Mouse (Mus musculus): ENCODE data around the gene Sptb.

Gene Sptb

DNA sequence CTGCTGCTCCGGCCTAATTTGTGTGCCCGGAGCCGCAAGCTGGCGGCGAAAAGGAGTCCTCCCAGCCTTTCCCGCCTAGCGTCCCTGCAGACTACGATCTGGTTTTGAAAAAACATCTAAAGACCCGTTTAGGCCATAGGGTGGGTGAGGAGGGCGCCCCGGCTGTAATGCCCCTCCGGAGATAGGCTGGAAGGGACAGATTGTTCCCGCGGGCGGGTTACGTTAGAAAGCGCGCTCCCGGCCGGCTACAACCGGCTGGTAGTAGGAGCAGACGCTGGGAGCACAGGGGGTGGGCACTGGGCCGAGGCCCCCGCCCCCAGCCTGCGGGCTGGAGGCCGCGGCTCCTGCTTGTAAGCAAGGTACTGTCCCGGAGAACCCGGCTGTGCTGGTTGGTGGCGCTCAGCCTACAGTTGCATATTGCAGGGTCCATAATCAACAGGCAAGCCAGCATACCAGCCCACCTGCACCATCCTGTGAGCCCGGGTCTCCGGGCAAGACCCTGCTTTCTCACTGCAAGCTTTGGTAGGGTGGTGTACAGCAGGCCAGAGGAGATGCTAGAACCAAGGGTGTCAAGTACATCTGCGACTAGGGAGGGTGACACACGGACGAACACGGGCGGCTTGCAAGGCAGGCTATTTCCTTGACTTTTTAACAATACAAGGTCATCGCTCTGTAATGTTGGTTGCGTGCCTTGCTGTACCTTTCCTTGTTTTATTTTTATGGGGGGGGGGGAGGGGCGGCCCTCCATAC lies at the start of gene Sptb:
Gene Sptb (minus strand): TSS at position 197 of the 750 bp plus-strand sequence.
- Histone ChIP-seq H3K36me3 (ENCODE audit: control insufficient read depth, insufficient read depth, low read length, poor library complexity, severe bottlenecking) (no peaks in the 10 kb centered on the region), H3K27me3 (ENCODE audit: control insufficient read depth, insufficient read depth, low read length, poor library complexity, severe bottlenecking) (peaks cover 3% of the 10 kb centered on the region)
- DNase-seq (ENCODE audit: low read depth, low spot score), result peak; percentile 19

DNA sequence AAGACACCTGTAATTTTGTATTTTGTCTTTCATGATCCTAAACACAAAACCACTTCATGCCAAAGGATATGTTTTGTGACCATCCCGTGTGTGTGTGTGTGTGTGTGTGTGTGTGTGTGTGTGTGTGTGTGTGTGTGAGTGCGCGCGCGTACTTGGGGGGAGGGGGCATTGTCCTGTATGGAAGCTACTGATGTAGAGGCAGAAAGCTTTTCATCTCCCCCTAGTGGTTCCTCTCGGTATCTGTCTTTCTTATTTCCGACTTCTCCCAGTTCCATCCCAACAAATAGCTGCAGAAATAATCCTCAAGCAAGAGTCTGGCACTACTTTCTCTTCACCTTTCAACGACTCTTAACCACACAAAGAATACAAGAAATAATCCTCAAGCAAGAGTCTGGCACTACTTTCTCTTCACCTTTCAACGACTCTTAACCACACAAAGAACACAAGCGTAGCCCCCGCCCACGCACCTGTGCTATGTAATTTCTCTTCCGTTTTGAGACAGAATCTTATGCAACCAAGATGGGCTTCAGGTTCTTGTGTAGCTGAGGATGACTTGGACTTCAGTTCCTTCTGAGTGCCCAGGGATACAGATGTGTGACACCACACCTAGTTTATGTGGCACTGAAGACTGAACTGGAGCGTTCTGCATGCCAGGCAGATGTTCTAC lies 42.4 kb upstream of the Sptb start:
- DNase-seq (ENCODE audit: low read depth, low spot score), result peak; percentile 72
- Histone ChIP-seq H3K27me3 (ENCODE audit: control insufficient read depth, insufficient read depth, low read length, poor library complexity, severe bottlenecking) (no peaks in the 10 kb centered on the region), H3K36me3 (ENCODE audit: control insufficient read depth, insufficient read depth, low read length, poor library complexity, severe bottlenecking) (no peaks in the 10 kb centered on the region)

DNA sequence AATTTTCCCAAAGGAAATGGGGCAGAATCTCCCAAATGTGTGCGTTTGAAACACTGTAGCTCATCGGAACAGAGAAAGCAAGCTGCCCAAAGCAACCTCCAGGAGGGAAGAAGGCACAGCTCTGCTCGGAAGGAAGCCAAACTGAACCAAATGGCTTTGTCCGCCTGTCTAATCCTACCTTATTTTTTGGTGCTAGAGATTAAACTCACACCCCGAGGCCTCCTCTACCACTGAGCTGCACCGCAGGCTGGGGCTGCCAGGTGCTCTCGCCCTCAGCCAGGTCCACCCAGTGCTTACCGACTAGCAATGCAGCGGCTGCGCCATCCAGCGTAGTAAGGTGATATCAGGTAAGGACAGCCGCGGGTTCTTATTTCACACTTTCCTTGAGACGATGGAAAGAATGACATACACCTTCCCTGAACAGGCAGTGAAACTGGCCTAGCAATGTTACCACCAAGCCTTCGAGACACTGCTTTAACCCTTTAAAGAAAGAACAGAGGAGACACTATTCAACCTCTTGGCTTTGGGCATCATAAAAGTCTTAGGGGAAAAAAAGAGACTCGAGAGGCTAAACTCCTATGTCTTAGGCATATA lies 40.6 kb upstream of the Sptb start:
- H3K36me3 ChIP-seq (ENCODE audit: control insufficient read depth, insufficient read depth, low read length, poor library complexity, severe bottlenecking), result no peaks in the 10 kb centered on the region
- DNase-seq (ENCODE audit: low read depth, low spot score), result no peak
- H3K27me3 ChIP-seq (ENCODE audit: control insufficient read depth, insufficient read depth, low read length, poor library complexity, severe bottlenecking), result no peaks in the 10 kb centered on the region

DNA sequence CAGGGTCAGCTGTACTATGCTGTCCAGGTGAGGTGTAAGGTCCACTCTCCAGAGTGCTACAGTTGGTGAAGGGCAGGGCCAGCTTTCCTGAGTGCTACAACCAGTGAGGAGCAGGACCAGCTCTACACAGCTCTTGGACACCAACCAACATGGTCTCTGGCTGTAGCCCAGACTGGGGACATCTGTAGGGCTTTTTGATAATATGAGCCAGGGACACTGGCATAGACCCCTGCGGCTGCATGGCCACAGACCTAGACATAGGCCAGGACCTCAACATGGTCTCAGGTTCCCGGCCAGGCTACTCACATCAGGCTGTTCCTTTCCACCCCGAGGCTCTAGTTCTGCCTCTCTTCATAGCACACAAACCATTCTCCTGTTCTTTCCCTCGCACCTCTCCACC lies 17.6 kb upstream of the Sptb start:
- no peaks in the 10 kb centered on the region for H3K36me3 ChIP-seq (ENCODE audit: control insufficient read depth, insufficient read depth, low read length, poor library complexity, severe bottlenecking)
- no peaks in the 10 kb centered on the region for H3K27me3 ChIP-seq (ENCODE audit: control insufficient read depth, insufficient read depth, low read length, poor library complexity, severe bottlenecking)
- no peak for DNase-seq (ENCODE audit: low read depth, low spot score)

DNA sequence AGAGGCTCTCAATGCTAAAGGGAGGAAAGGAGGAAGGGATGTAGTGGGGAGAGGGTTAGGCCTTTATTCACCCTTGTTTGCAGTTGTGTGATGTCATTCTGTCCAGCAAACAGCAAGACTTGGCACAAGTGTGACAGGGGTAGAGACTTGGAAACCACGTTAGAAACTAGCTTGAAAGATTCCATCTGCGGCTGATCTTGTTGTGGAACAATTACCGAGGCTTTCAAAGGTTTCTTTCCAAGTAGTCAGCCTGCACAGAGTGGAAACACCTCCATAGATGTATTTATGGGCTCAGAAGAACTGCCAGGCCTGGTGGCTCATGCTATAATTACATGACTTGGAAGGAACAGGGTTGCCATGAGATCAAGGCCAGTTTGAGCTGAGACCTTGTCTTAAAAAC lies 11.7 kb upstream of the Sptb start:
- Histone ChIP-seq H3K36me3 (ENCODE audit: control insufficient read depth, insufficient read depth, low read length, poor library complexity, severe bottlenecking) (no peaks in the 10 kb centered on the region), H3K27me3 (ENCODE audit: control insufficient read depth, insufficient read depth, low read length, poor library complexity, severe bottlenecking) (no peaks in the 10 kb centered on the region; the same call in 1 of the 2 replicates)
- no peak for DNase-seq (ENCODE audit: low read depth, low spot score)

DNA sequence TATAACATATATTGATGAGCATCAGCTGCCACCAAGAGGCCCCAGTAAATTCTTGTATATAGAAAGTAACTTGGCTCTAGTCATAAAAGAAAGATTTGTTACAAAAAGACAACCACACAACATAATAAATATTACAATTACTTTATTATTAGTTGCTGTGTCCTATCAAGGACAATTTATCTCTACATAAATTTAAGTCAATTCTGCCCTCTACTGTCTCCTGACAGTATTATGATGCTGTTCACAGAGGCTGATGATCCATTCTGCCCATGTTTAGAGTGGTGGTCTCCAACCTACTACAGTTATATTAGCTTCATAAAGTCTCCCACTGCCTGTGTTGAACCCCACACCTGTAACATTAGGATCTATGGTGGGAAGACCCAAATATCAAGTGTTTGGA lies 10.2 kb upstream of the Sptb start:
- Histone ChIP-seq H3K27me3 (ENCODE audit: control insufficient read depth, insufficient read depth, low read length, poor library complexity, severe bottlenecking) (no peaks in the 10 kb centered on the region; the same call in 1 of the 2 replicates), H3K36me3 (ENCODE audit: control insufficient read depth, insufficient read depth, low read length, poor library complexity, severe bottlenecking) (no peaks in the 10 kb centered on the region)
- no peak for DNase-seq (ENCODE audit: low read depth, low spot score)

DNA sequence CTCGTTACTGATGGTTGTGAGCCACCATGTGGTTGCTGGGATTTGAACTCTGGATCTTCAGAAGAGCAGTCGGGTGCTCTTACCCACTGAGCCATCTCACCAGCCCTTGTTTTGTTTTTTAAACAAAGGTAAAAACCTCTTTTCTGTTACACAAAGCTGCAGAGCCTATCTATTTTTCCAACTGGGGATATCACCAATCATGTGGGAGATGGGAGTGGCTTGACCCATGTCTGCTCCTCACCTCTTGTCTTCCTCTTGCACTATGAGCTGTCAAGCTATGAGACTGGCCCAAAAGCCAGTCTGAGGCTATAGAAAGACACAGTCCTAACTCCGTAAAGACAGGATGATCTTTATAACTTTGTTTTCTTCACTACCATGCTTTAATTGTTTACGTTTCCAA lies 8.0 kb upstream of the Sptb start:
- H3K27me3 ChIP-seq (ENCODE audit: control insufficient read depth, insufficient read depth, low read length, poor library complexity, severe bottlenecking), result peaks cover 2% of the 10 kb centered on the region
- DNase-seq (ENCODE audit: low read depth, low spot score), result no peak
- H3K36me3 ChIP-seq (ENCODE audit: control insufficient read depth, insufficient read depth, low read length, poor library complexity, severe bottlenecking), result no peaks in the 10 kb centered on the region

DNA sequence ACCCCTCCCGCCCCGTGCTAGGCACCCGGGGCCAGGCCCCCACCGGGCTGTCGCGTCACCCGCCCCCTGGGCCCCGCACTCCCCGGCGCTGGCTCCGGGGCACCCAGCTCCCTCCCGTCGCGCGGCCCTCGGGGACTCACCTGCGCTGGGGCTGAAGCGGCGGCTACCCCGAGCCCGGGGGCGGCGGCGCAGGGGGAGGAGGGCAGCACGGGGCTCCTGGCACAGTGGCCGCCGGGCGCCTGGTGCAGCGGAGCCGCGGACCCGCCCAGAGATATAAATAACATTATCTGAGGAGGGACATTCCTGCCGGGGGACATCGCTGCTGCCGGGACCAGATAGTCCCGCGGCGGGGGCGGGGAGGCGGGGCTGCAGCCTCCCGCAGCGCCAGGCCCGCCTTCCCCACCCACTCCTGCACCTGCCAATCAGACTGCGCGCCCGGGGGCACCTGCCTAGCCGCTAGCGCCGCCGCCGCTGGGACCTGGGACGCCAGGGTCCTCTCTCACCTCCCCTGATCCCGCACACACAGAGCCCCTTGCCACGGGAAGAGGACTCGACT lies 474 bp downstream of the Sptb start:
- peak; percentile 52 for DNase-seq (ENCODE audit: low read depth, low spot score)
- Histone ChIP-seq H3K27me3 (ENCODE audit: control insufficient read depth, insufficient read depth, low read length, poor library complexity, severe bottlenecking) (peaks cover 3% of the 10 kb centered on the region), H3K36me3 (ENCODE audit: control insufficient read depth, insufficient read depth, low read length, poor library complexity, severe bottlenecking) (no peaks in the 10 kb centered on the region)

DNA sequence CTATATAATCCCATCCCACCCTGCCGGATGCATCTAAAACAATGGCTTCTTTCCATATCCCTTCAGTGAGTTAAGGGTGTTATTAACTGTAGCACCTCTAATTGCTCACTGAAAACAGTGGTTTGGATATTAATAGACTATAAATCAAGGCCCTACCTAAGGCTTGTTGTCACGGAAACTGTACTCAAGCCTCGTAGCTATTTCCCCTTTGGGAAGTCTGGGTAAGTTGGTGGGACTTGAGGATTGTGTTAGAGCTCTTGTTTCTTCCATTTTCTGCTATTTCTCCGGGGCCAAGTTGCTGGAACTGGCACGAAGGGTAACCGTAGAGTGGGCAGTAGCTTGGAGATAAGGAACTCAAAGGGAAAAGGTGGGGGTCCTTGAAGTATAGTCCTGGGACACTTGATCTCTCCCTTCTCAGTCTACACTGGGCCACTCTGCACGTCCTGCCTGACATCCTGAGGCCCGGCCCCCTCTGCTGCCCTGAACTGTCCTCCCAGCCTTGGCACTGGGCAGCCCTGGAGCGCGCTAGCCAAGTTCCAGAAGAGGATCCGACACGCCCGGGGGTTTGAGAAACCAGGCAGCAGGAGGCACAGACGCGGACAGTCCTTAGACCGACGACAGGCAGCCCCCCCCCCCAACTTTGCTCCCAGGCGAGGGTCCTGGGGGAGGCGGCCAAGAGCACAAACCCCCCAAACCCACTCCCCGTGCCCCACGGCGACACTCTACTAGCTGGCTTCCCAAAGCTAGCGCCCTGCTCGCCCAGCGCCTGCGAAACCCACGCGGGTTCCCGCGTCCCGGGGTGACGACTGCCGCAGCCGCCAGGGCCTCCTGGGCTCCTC lies 1.2 kb downstream of the Sptb start:
- H3K27me3 ChIP-seq (ENCODE audit: control insufficient read depth, insufficient read depth, low read length, poor library complexity, severe bottlenecking), result peaks cover 3% of the 10 kb centered on the region
- no peaks in the 10 kb centered on the region for H3K36me3 ChIP-seq (ENCODE audit: control insufficient read depth, insufficient read depth, low read length, poor library complexity, severe bottlenecking)
- DNase-seq (ENCODE audit: low read depth, low spot score), result peak; percentile 6

DNA sequence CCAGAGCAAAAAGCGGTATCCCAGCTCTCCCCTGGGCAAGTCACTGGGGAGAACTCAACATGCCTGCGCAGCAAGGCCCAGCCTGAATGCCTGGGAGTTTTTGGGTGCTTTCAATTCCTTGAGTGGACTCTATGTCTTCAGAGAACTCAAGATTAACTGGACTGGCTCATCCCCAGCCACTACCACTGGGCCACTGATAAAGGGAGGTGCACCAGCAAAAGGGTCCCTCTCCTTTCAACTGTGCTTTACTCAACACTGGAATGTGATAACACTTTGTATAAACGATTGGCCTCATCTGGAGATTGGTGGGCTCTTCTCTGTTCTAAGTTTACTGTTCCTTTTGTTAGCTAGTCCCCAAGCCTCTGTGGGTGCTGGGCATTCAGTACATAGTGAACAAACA lies 2.2 kb downstream of the Sptb start:
- DNase-seq (ENCODE audit: low read depth, low spot score), result no peak
- H3K27me3 ChIP-seq (ENCODE audit: control insufficient read depth, insufficient read depth, low read length, poor library complexity, severe bottlenecking), result peaks cover 2% of the 10 kb centered on the region; the same call in 1 of the 2 replicates
- H3K36me3 ChIP-seq (ENCODE audit: control insufficient read depth, insufficient read depth, low read length, poor library complexity, severe bottlenecking), result no peaks in the 10 kb centered on the region

DNA sequence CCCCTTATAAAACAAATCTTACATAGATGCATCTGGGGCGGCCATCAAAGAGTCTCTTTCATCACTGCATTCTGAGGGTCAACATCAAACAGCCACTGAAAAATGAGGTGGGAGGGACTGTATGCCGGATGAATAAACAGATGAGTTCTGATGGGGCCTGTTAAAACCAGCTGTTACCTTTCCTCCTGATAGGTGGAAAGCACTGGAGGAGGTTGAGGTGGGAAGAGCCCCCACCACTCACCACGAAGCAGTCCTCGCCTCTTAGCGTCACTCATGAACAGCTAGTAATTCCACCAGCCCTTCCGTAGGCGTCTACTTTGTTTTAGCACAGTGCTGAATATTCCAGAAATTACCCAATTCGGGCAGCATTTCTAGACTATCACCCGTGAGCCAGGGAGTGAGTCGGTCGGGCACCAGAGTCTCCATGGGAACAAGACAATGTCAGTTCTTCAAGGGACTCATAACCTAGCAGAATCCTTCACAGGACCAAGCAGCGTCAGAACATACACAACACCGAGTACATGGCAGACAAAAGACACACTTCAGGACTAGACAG lies 13.9 kb downstream of the Sptb start:
- no peaks in the 10 kb centered on the region for H3K36me3 ChIP-seq (ENCODE audit: control insufficient read depth, insufficient read depth, low read length, poor library complexity, severe bottlenecking)
- no peak for DNase-seq (ENCODE audit: low read depth, low spot score)
- no peaks in the 10 kb centered on the region for H3K27me3 ChIP-seq (ENCODE audit: control insufficient read depth, insufficient read depth, low read length, poor library complexity, severe bottlenecking)

DNA sequence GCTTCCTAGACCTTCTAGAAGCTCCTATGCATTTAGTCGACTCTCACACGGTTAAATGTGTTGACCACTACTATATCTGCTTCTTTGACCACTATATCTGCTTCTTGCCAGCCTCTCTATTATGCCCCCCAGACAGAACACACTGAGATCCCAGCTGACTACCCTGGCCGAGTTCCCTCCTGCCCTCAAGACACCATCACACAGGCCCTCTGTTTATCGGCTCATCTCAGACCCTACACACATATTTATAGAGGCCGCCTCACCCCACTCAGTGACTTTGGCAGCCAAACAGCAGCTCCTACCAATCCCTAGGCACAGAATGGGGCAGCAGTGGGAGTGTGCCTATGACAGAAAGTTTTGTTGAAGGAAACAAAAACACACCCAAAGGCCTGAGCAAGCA lies 14.6 kb downstream of the Sptb start:
- no peak for DNase-seq (ENCODE audit: low read depth, low spot score)
- no peaks in the 10 kb centered on the region for H3K27me3 ChIP-seq (ENCODE audit: control insufficient read depth, insufficient read depth, low read length, poor library complexity, severe bottlenecking)
- H3K36me3 ChIP-seq (ENCODE audit: control insufficient read depth, insufficient read depth, low read length, poor library complexity, severe bottlenecking), result no peaks in the 10 kb centered on the region

DNA sequence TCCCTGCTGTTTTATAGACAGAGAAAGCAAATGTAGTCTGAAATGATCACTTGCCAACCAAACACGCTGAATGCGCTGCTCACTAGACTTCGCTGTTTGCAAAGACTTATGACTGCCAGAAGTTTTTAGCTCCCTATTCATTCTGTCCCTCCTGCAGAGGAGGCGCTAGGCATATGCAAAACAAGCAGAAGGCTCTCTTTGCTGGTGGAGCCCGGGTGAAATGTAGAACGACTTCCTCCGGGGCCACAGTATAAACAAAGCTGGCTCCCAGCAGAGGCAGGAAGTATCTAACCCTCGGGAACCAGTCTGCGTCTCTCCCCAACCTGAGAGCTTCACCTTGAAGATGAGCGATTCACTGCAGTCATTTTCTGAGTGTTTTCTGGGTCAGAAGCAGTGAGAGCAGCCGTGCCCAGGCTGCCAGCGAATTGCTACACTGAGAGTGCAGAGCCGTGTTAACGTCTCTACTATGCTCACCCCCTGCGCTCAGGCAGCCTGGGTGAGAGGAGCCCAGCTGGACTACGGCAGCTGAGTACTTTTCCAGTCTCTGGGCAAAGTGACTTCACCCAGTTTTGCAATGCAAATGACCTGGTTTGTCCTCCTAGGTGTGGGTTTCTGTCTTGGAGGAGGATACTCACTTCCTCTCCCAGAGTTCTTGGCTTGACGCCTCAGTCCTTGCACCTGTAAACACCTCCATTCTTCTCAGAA lies 15.4 kb downstream of the Sptb start:
- no peaks in the 10 kb centered on the region for H3K36me3 ChIP-seq (ENCODE audit: control insufficient read depth, insufficient read depth, low read length, poor library complexity, severe bottlenecking)
- no peaks in the 10 kb centered on the region for H3K27me3 ChIP-seq (ENCODE audit: control insufficient read depth, insufficient read depth, low read length, poor library complexity, severe bottlenecking)
- peak; percentile 40 for DNase-seq (ENCODE audit: low read depth, low spot score)

Measured in splenic B cell, adult 2 months (primary cell).